Mouse (Mus musculus) MEL (cell line): ENCODE measurements at regions not wholly inside any gene's neighbourhood (a gene's known extent, or its start where the extent isn't known, plus 50 kb on each side); places are given as distances from the start of the nearest gene placed in this dataset.

Experiments
- CTCF ChIP-seq, 3 experiments: IDR thresholded peaks in 2 of 3; conservative IDR thresholded peaks in 1 of 3; 2 replicates each; pipeline ENCODE4 v1.5.1; 2011 to 2012; ENCODE audit warnings: low read length in 3 of 3, low read depth in 2 of 3, mild to moderate bottlenecking in 2 of 3, improper control_type of control experiment in 1 of 3, inconsistent platforms in 1 of 3, mixed read lengths in 1 of 3, moderate library complexity in 1 of 3; ENCODE audit not compliant: control insufficient read depth in 1 of 3, insufficient read depth in 1 of 3, poor library complexity in 1 of 3, severe bottlenecking in 1 of 3
- NELFE ChIP-seq: IDR thresholded peaks from 2 replicates; pipeline ENCODE4 v1.6.1; 2011; ENCODE audit warnings: low read depth, low read length, improper control_type of control experiment
- RCOR1 ChIP-seq: IDR thresholded peaks from 2 replicates; pipeline ENCODE4 v1.6.1; 2012; ENCODE audit warnings: low read depth, mild to moderate bottlenecking, inconsistent platforms, low read length, improper control_type of control experiment

- TF ChIP-seq CTCF (IDR thresholded peaks at IDR 0.05 in 2 of 3, conservative IDR thresholded peaks at IDR 0.05 in 1 of 3; ENCODE audit: control insufficient read depth in 1 of 3, insufficient read depth in 1 of 3, low read depth in 2 of 3, low read length in 3 of 3, poor library complexity in 1 of 3, severe bottlenecking in 1 of 3) (no peak), RCOR1 (no peak), NELFE (no peak)
Observed at GRCm38 (mm10) chr8:49263416-49263815, 419.7 kb upstream of the Tenm3 start.
